Mouse (Mus musculus): ENCODE data around the gene Dmrt1.

Dmrt1 gene

DNA sequence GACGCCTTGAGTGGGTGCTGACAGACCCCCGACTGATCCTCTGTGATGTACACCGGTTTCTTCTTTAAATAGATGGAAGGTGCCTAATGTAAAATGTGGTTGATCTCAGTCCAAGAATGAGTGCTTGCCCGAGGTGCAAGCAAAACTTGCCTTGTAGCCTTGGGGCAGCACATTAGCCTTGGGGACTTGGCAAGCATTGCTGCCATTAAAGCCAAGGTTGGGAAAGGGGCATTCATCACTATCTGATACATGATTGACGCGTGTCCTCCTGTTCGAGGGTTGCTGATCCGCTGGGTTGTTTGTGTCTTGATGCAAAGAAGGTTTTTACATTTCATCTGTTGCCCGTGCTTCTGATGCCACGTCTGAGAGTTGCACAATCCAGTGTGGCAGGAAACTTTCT, 69.0 kb downstream of the Dmrt1 start:
- no peak for DNase-seq

DNA sequence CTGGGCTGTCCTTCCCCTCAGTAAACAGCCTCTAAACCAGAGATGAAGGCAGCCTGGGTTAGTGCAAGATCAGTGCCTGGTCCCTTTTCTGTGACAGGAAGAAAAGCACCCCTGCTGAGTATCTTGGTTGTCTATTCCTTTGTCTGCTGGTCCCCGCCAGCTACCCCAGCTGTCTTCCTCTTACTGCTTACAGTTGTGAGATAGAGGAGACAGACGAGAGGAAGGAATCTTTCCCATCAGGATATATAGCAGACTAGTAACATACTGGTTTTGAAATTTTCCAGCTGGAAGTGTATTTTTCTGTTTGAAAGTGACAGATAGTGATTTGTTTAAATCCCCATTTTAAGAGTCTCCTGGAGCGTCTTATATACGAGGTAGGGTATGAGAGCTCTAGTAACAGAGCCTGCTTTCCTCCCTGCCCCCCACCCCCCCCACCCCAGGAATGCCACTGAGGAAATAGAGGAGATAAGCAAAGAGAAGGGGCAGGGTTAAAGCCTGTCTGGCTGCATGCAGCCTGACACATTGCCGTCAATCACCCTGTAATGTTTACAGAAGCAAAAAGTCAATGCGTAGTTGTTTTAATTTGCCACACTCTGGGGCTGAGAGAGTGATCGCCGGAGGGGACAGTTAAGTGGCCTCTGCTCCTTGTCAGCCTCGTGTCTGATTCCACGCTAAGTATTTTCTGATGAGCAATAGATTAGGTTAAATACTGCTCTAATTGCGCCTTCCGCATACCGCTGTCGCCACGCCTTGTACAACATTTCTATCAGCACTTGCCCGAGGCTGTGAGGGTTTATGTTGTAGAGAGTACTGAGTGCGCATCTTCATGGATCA, 69.8 kb downstream of the Dmrt1 start:
- DNase-seq, result no peak

GRCm38 (mm10) chr19:25578358-25578757, 72.9 kb downstream of the Dmrt1 start:
- DNase-seq, result no peak

- no peak for DNase-seq
Measured at GRCm38 (mm10) chr19:25579440-25579839, 74.0 kb downstream of the Dmrt1 start.

GRCm38 (mm10) chr19:25597717-25598232, 92.4 kb downstream of the Dmrt1 start:
- no peak for DNase-seq

DNA sequence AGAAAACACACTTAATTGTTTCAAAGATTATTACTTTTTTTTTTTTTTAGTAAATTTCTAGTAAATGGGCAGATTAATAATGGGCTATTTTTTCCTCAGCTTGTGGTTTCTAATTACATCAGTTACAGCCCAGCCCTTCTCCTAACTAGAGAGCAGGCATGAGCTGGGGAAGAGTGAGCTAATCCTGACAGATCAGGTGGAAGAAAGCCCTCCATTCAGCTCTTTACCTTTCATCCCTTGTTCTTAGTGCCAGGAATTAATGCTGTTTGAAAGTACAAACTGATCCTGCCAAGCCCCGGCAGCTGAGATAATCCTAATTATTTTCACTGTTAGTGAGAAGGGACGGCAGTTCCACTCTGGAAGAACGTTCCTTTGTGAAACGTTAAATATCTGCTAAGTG, 93.2 kb downstream of the Dmrt1 start:
- no peak for DNase-seq

DNA sequence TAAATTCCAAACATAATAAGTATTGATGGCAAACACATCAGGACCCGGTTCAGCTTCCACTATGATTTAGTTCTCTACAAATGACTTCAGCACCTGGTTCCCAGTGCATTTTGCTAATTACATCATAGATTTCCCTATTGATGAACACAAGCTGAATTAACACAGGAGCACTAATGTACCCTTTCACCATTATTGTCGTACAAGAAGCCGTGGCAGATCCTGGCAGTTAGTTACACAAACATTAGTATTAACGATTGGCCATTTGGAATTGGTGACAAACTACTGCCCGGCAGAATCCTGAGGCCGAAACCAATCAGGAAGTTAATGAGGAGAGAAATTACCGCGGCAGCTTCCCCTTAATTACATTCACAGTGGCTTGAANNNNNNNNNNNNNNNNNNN, 96.5 kb downstream of the Dmrt1 start:
- DNase-seq, result no peak

- DNase-seq, result no peak
Measured at GRCm38 (mm10) chr19:25607461-25608205, 102.2 kb downstream of the Dmrt1 start.

DNA sequence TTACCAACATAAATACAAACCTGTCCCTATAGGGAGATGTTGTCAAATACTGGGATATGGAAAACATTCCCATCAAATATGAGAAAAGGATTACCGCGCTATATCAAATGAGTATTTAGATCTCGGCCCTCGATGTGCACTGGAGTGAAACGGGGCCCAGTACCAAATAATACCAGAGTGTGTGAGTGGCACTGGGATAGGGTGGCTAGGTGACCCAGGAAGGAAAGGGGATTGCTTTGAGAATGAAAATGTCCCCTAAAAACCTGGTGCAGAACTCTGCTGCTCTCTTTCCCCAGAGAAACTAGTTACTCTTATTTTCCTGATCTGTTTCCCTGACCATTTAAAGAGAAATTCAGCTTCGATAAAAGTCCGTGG, 102.8 kb downstream of the Dmrt1 start:
- no peak for DNase-seq

GRCm38 (mm10) chr19:25608961-25609850, 103.8 kb downstream of the Dmrt1 start:
- DNase-seq, result no peak

DNA sequence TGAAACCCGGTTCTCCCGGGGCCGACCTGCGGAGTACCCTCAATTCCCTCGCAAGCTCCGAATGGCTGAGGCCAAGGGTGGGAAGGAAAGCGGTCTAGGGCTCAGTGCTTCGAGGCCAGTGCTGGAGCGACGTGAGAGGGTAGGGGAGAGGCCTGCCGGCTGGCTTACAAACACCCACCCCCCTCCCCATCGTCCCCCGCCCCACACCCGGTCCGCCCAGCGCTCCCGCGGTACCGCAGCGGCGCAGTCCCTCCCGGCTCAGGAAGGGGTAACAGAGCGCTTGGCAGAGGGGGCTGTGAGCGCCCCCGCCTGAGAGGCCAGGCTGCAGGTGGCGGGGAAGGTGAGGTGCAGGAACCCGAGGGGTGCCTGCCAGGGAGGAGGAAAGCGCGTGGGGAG, 104.6 kb downstream of the Dmrt1 start, which contains the start of gene Dmrt3:
TSS of gene Dmrt3 (plus strand) at position 287 of the 396 bp plus-strand sequence.
- DNase-seq, result no peak

DNA sequence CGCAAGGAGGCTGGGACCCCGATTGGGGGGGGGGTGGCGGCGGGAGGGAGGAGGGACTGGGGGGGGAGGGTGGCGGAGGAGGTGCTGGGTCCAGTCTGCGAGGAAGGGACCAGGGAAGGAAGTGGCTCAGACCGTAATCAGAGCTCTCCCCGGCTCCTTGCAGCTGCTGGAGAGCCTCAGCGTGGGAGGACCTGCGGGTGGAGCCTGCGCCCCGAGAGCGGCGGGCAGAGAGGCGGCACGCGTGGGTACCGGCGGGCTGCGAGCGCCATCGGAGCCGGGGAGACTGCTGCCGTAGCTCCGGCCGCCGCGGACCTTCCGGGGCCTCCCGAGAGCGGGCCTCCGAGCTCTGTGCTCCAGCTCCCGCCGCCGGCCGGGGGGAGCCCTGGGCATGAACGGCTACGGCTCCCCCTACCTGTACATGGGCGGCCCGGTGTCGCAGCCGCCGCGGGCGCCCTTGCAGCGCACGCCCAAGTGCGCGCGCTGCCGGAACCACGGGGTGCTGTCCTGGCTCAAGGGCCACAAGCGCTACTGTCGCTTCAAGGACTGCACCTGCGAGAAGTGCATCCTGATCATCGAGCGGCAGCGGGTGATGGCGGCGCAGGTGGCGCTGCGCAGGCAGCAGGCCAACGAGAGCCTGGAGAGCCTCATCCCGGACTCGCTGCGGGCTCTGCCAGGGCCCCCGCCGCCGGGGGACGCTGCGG, 105.1 kb downstream of the Dmrt1 start:
- DNase-seq, result peak; percentile 30

DNA sequence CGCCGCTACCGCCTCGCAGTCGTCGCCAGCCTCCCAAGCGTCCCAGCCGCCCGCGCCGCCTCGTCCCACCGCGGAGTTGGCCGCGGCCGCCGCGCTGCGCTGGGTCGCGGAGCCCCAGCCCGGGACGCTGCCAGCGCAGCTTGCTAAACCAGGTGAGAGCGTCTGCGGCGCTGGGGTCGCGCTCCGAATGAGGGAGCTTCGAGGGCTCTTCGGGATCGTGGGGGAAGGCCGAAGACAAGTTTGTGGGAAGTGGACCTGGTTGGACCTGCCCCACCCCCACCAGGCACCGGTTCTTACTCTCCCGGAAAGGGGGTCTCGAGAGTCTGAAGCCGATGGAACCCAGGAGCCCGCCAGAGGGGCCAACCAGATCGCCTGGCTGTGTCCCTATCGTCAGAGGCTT, 105.7 kb downstream of the Dmrt1 start:
- no peak for DNase-seq

GRCm38 (mm10) chr19:25611876-25612805, 106.7 kb downstream of the Dmrt1 start:
- no peak for DNase-seq

- no peak for DNase-seq
Measured at GRCm38 (mm10) chr19:25612806-25613295, 107.4 kb downstream of the Dmrt1 start.

DNA sequence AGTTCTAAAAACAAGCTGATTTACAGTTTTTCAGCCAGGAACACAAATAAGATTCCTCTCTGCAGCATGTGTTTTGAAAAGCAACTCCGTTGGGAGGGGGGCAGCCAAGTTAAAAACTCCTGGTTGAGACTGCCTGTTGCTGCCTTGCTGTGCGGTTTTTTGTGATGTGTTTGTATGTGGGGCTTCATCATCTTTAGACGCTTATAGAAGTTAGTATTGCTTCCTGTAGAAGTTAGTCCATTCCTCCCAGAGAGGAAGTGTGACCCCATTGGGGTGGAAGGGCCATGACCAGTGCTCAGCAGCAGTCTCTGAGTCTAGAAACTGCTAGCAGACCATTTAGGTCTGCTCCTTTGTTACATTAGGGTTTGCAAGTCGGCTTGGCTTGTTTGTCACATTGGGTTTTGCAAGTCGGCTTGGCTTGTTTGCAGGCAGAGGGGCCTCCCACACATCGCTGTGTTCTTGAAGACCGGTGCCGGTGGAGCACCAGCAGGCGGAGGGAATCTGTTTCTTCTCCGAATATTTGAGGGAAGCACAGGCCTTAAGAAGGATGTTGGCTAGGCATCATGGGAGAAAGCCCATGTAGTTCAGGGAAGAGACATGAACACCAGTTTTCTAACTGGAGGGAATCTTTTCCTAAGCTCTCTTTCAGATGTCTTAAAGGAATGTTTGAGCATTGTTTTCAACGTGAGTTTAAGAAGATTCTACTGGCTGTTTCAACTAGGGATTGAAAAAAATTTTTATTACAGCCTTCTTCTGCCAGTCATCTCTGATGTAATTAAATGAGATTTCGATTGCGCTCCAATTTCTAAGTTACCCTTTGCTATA, 108.3 kb downstream of the Dmrt1 start:
- DNase-seq, result no peak

DNA sequence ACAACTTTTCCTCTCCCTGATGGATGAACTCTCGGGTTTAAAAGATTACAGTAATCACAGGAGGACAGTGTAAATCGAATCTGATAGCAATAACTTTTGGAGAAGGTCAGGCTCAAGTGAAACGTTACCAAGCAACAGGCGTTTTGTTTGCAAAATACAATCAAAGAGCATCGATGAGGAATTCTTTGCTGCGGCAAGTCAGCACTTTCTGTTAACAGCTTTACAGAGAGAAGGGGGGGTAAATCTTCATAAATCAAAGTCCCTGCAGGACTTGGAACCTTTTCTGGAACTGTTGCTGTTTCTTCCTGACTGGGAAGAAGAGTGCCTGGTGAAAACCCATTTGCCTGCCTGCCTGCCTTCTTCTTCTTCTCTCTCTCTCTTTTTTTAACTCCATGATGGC, 110.5 kb downstream of the Dmrt1 start:
- no peak for DNase-seq

DNA sequence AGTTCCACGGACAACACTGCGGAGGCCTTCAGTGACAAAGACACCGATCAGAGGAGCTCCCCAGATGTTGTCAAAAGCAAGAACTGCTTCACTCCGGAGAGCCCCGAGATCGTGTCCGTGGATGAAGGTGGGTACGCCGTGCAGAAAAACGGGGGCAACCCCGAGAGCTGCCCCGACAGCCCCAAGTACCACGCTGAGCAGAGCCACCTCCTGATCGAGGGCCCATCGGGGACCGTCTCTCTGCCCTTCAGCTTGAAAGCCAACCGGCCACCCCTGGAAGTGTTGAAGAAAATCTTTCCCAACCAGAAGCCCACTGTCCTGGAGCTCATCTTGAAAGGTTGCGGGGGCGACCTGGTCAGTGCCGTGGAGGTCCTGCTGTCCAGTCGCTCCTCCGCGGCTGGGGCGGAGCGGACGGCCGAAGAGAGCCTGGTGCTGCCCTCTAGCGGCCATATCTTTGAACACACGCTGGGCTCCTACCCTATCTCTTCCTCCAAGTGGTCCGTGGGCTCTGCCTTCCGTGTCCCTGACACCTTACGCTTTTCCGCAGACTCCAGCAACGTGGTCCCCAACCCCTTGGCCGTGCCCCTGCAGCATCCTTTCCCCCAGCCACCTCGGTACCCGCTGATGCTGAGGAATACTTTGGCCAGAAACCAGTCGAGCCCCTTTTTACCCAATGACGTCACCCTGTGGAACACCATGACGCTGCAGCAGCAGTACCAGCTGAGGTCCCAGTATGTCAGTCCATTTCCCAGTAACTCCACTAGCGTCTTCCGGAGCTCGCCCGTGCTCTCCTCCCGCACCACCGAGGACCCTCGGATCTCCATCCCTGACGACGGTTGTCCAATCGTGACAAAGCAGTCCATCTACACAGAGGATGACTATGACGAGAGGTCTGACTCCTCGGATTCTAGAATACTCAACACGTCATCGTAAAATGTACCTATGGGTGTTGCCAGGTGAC, 117.2 kb downstream of the Dmrt1 start:
- DNase-seq, result peak; percentile 77

- peak; percentile 73 for DNase-seq
Measured at GRCm38 (mm10) chr19:25628490-25628889, 123.1 kb downstream of the Dmrt1 start.
